Mouse (Mus musculus) CH12.LX (cell line): Measurements from ENCODE around the gene Banf1. TPM values are rescaled to one million over a fixed set of nuclear protein-coding genes. Genes with fewer than 3 reads are reported as not detected.
A peak's percentile ranks its signal among the peaks of the same experiment; 100 is the strongest.

Source experiments
- DNase-seq: peaks from one replicate; pipeline ENCODE4 v3.0.0-alpha.2; 2013; ENCODE audit errors: extremely low read depth
- H3K27ac ChIP-seq: 2 replicates; pipeline ENCODE4 v1.5.1; 2012; ENCODE audit warnings: low read depth, mild to moderate bottlenecking, control low read depth, moderate library complexity; ENCODE audit not compliant: insufficient read depth
- H3K27me3 ChIP-seq: replicated peaks from 2 replicates; pipeline ENCODE3; 2012; ENCODE audit warnings: inconsistent platforms
- H3K36me3 ChIP-seq, 2 experiments: replicated peaks in 1 of 2; 2 replicates each; pipeline versions ENCODE3 to v1.6.1; 2012; ENCODE audit warnings: inconsistent platforms in 1 of 2, low read length in 1 of 2, mild to moderate bottlenecking in 1 of 2, mixed read lengths in 1 of 2, moderate library complexity in 1 of 2; ENCODE audit not compliant: control insufficient read depth in 1 of 2, insufficient read depth in 1 of 2
- H3K4me1 ChIP-seq, 2 experiments: 2 replicates each; pipeline ENCODE4 v1.6.1; 2012; ENCODE audit warnings: inconsistent platforms in 1 of 2, moderate library complexity in 1 of 2; ENCODE audit not compliant: insufficient read depth in 2 of 2, control insufficient read depth in 1 of 2
- H3K4me2 ChIP-seq: 2 replicates; pipeline ENCODE4 v1.6.1; 2012; ENCODE audit warnings: low read depth, mild to moderate bottlenecking, control low read depth; ENCODE audit not compliant: poor library complexity, insufficient read depth, severe bottlenecking
- H3K4me3 ChIP-seq, 3 experiments: fragments of 150-350 bp in 1 of 3; sonication (generic) in 1 of 3; replicated peaks in 1 of 3; 2 replicates each; pipeline versions ENCODE3 to v1.5.1; 2011 to 2012; ENCODE audit warnings: low read depth in 2 of 3, low read length in 2 of 3, mild to moderate bottlenecking in 2 of 3, moderate library complexity in 2 of 3, control low read depth in 1 of 3, improper control_type of control experiment in 1 of 3, inconsistent platforms in 1 of 3, mixed read lengths in 1 of 3; ENCODE audit not compliant: poor library complexity in 1 of 3
- H3K79me2 ChIP-seq: replicated peaks from 2 replicates; pipeline ENCODE4 v1.6.1; 2012; ENCODE audit warnings: mild to moderate bottlenecking, moderate library complexity; ENCODE audit not compliant: control insufficient read depth, poor library complexity, insufficient read depth, severe bottlenecking; ENCODE audit errors: extremely low read depth
- H3K9ac ChIP-seq: 2 replicates; pipeline ENCODE4 v1.6.1; 2012; ENCODE audit warnings: low read depth, mild to moderate bottlenecking, control low read depth, moderate library complexity; ENCODE audit not compliant: insufficient read depth
- H3K9me3 ChIP-seq: replicated peaks from 2 replicates; pipeline ENCODE3; 2012; ENCODE audit warnings: low read length, inconsistent platforms, mixed read lengths
- CTCF ChIP-seq, 2 experiments: IDR thresholded peaks in 1 of 2; conservative IDR thresholded peaks in 1 of 2; 2 replicates each; pipeline ENCODE4 v1.5.1; 2011 to 2012; ENCODE audit warnings: low read depth in 2 of 2, low read length in 2 of 2, improper control_type of control experiment in 1 of 2, inconsistent platforms in 1 of 2, mild to moderate bottlenecking in 1 of 2, moderate library complexity in 1 of 2
- ELF1 ChIP-seq: IDR thresholded peaks from 2 replicates; pipeline ENCODE4 v1.6.1; 2014; ENCODE audit warnings: low read depth, mild to moderate bottlenecking, inconsistent platforms, low read length, improper control_type of control experiment
- ETS1 ChIP-seq: conservative IDR thresholded peaks from 2 replicates; pipeline ENCODE4 v1.6.1; 2012; ENCODE audit warnings: low read depth, mild to moderate bottlenecking, inconsistent platforms, low read length, improper control_type of control experiment, moderate library complexity
- GABPA ChIP-seq: IDR thresholded peaks from 2 replicates; pipeline ENCODE4 v1.6.1; 2012; ENCODE audit warnings: low read depth, low read length, improper control_type of control experiment, inconsistent platforms; ENCODE audit not compliant: insufficient replicate concordance
- IRF4 ChIP-seq: IDR thresholded peaks from 2 replicates; pipeline ENCODE4 v1.6.1; 2014; ENCODE audit warnings: low read depth, mild to moderate bottlenecking, inconsistent platforms, low read length, improper control_type of control experiment
- JUND ChIP-seq: conservative IDR thresholded peaks from 2 replicates; pipeline ENCODE4 v1.6.1; 2011; ENCODE audit warnings: low read depth, low read length, improper control_type of control experiment
- MAX ChIP-seq: IDR thresholded peaks from 2 replicates; pipeline ENCODE4 v1.6.1; 2011; ENCODE audit warnings: low read length, improper control_type of control experiment
- MAZ ChIP-seq: IDR thresholded peaks from 2 replicates; pipeline ENCODE4 v1.6.1; 2012; ENCODE audit warnings: low read depth, mild to moderate bottlenecking, inconsistent platforms, low read length, improper control_type of control experiment, moderate library complexity
- MEF2A ChIP-seq: IDR thresholded peaks from 2 replicates; pipeline ENCODE4 v1.6.1; 2014; ENCODE audit warnings: low read depth, mild to moderate bottlenecking, inconsistent platforms, low read length, improper control_type of control experiment, borderline replicate concordance
- MXI1 ChIP-seq: IDR thresholded peaks from 2 replicates; pipeline ENCODE4 v1.6.1; 2011; ENCODE audit warnings: mild to moderate bottlenecking, low read depth, low read length, improper control_type of control experiment
- MYC ChIP-seq: IDR thresholded peaks from 2 replicates; pipeline ENCODE4 v1.6.1; 2011; ENCODE audit warnings: low read depth, mild to moderate bottlenecking, improper control_type of control experiment, low read length
- NELFE ChIP-seq: IDR thresholded peaks from 2 replicates; pipeline ENCODE4 v1.6.1; 2011; ENCODE audit warnings: low read depth, low read length, improper control_type of control experiment
- NRF1 ChIP-seq: IDR thresholded peaks from 2 replicates; pipeline ENCODE4 v1.6.1; 2014; ENCODE audit warnings: low read depth, mild to moderate bottlenecking, inconsistent platforms, low read length, improper control_type of control experiment, moderate library complexity
- POLR2AphosphoS2 ChIP-seq: IDR thresholded peaks from 2 replicates; pipeline ENCODE4 v1.6.1; 2011; ENCODE audit warnings: low read depth, low read length, improper control_type of control experiment
- RAD21 ChIP-seq: IDR thresholded peaks from 2 replicates; pipeline ENCODE4 v1.6.1; 2011; ENCODE audit warnings: low read depth, mild to moderate bottlenecking, low read length, improper control_type of control experiment, moderate library complexity
- RCOR1 ChIP-seq: conservative IDR thresholded peaks from 2 replicates; pipeline ENCODE4 v1.6.1; 2012; ENCODE audit warnings: low read depth, mild to moderate bottlenecking, inconsistent platforms, low read length, improper control_type of control experiment
- SIN3A ChIP-seq: IDR thresholded peaks from 2 replicates; pipeline ENCODE4 v1.6.1; 2012; ENCODE audit warnings: low read length, improper control_type of control experiment, inconsistent platforms
- SMC3 ChIP-seq: IDR thresholded peaks from 2 replicates; pipeline ENCODE4 v1.6.1; 2011; ENCODE audit warnings: low read depth, low read length, improper control_type of control experiment
- TCF12 ChIP-seq: IDR thresholded peaks from 2 replicates; pipeline ENCODE4 v1.6.1; 2014; ENCODE audit warnings: low read depth, mild to moderate bottlenecking, inconsistent platforms, low read length, improper control_type of control experiment
- UBTF ChIP-seq: IDR thresholded peaks from 2 replicates; pipeline ENCODE4 v1.6.1; 2012; ENCODE audit warnings: low read depth, mild to moderate bottlenecking, inconsistent platforms, low read length, improper control_type of control experiment, moderate library complexity
- USF2 ChIP-seq: conservative IDR thresholded peaks from 2 replicates; pipeline ENCODE4 v1.6.1; 2011; ENCODE audit warnings: low read depth, low read length, improper control_type of control experiment
- ZC3H11A ChIP-seq: IDR thresholded peaks from 2 replicates; pipeline ENCODE4 v1.6.1; 2012; ENCODE audit warnings: low read depth, mild to moderate bottlenecking, inconsistent platforms, low read length, improper control_type of control experiment
- ZKSCAN1 ChIP-seq: IDR thresholded peaks from 2 replicates; pipeline ENCODE4 v1.6.1; 2012; ENCODE audit warnings: low read depth, inconsistent platforms, low read length, improper control_type of control experiment, borderline replicate concordance
- dilution Hi-C: fragments of 300-500 bp; cut with MboI; formaldehyde crosslinking; loops from 2 replicates; pipeline ENCODE4 v1.14.3; 2020; ENCODE audit warnings: low sequenced_read_pairs; ENCODE audit not compliant: extremely low pct_unique_long_range_greater_than_20kb, extremely low pct_ligation_motif_present
- in situ Hi-C: fragments of 300-500 bp; cut with MboI; formaldehyde crosslinking; loops from 3 replicates; pipeline ENCODE4 v1.14.3; 2019; ENCODE audit warnings: low sequenced_read_pairs, low pct_ligation_motif_present, low pct_unique_long_range_greater_than_20kb, mixed read lengths
- polyA plus RNA-seq: library from polyadenylated mRNA; unstranded; fragments of >175 nt; gene quantifications from 2 replicates; pipeline ENCODE4 v1.2.1, GENCODE M21; 2012; ENCODE audit warnings: low read depth; ENCODE audit not compliant: insufficient read length
- total RNA-seq, 2 experiments: library from RNA; depleted of rRNA; stranded (reverse); fragments of 300-350 nt in 1 of 2; fragments of >200 nt in 1 of 2; gene quantifications; 2 replicates each; pipeline ENCODE4 v1.2.3; 2012 to 2014

Banf1 gene
- total and polyA plus RNA-seq, 3 experiments: 176 to 450 (median 273) TPM

GRCm38 (mm10) chr19:5337975-5338374 is 29.0 kb downstream of the Banf1 start:
- DNase-seq: peak; percentile 80
- Histone ChIP-seq H3K9me3 (no peaks in the 10 kb centered on the region), H3K27me3 (peaks cover 3% of the 10 kb centered on the region), H3K4me2 (no peak overlapping the region), H3K79me2 (no peaks in the 10 kb centered on the region), H3K27ac (no peak overlapping the region), H3K4me1 (peaks cover 0 to 4% of the 10 kb centered on the region in 2 experiments; a peak in 1 of 4 replicates), H3K9ac (no peak overlapping the region), H3K4me3 (no peak overlapping the region)
- dilution Hi-C loops (no loop called here), in situ Hi-C loops (loop anchor here (5.0 kb wide), 2 partner anchors 36 to 64 kb away; partner anchors contain the start of gene Tsga10ip)
- TF ChIP-seq ETS1 (no peak), MYC (0 out of 2 replicates have a peak, but pooled peaks have one; percentile 56), MAX (no peak), IRF4 (no peak), ZC3H11A (no peak), TCF12 (no peak), RAD21 (peak; percentile 77), RCOR1 (no peak), CTCF (conservative IDR thresholded peaks at IDR 0.05 in 1 of 2, IDR thresholded peaks at IDR 0.05 in 1 of 2; ENCODE audit: low read depth in 2 of 2, low read length in 2 of 2) (peak; percentile 93 to 97), SMC3 (peak; percentile 92), NRF1 (no peak)
- TF ChIP-seq, all 38 proteins: peak for 4
- H3K36me3 ChIP-seq: no peaks in the 10 kb centered on the region

- no peak within 1 kb of the TSS for H3K4me2 ChIP-seq
- H3K36me3 ChIP-seq: no peaks in the 10 kb centered on the region
- no peak for TF ChIP-seq SIN3A
- no peak for TF ChIP-seq ZKSCAN1
- no peak for TF ChIP-seq UBTF
- TF ChIP-seq NELFE: no peak
- no peak for TF ChIP-seq SMC3
- no peak for TF ChIP-seq JUND
- no peak for TF ChIP-seq MAZ
- TF ChIP-seq POLR2AphosphoS2: no peak
- no peak for TF ChIP-seq MEF2A
- no peak for TF ChIP-seq ELF1
- TF ChIP-seq ETS1: no peak
- TF ChIP-seq GABPA: no peak
- no peak for TF ChIP-seq ZC3H11A
- TF ChIP-seq USF2: no peak
- TF ChIP-seq MAX: no peak
- TF ChIP-seq MXI1: no peak
- TF ChIP-seq, all 38 proteins: peak for 0
- dilution Hi-C loops: no loop called here
- H3K9ac ChIP-seq: no peak within 1 kb of the TSS
- DNase-seq: no peak
- no peaks in the 10 kb centered on the region for H3K9me3 ChIP-seq
- H3K79me2 ChIP-seq: no peaks in the 10 kb centered on the region
- in situ Hi-C loops: loop anchor here (5.0 kb wide), 2 partner anchors 33 to 67 kb away; partner anchors contain the start of gene Tsga10ip
- H3K4me3 ChIP-seq: no peak within 1 kb of the TSS
- no peaks in the 10 kb centered on the region for H3K27me3 ChIP-seq
- H3K4me1 ChIP-seq: peaks cover 3 to 4% of the 10 kb centered on the region in 2 experiments; a peak in 2 of 4 replicates
- no peak within 1 kb of the TSS for H3K27ac ChIP-seq
Observed at GRCm38 (mm10) chr19:5335441-5335840, 31.5 kb downstream of the Banf1 start, which contains the start of gene Catsper1. TSS of gene Catsper1 (plus strand) at chr19:5335741.
